Mouse (Mus musculus) midbrain, postnatal 0 days (tissue): Measurements from ENCODE around the gene Pacs2. TPM values are rescaled to one million over a fixed set of nuclear protein-coding genes. Genes with fewer than 3 reads are reported as not detected.

Source experiments
- ATAC-seq: fragments of 200-750 bp; cut with Nextera tagmentation; 2 replicates; pipeline ENCODE4 v1.8.0; 2017; ENCODE audit warnings: moderate number of reproducible peaks, mild to moderate bottlenecking, moderate TSS enrichment, moderate library complexity; ENCODE audit not compliant: low FRiP score
- DNase-seq: peaks from one replicate; pipeline ENCODE4 v3.0.0-alpha.2; 2015; ENCODE audit warnings: low spot score
- H3K27ac ChIP-seq: fragments of 300-500 bp; sonication (generic); 2 replicates; pipeline ENCODE4 v1.5.1; 2014; ENCODE audit warnings: low read depth, mild to moderate bottlenecking, low read length, mixed read lengths
- H3K27me3 ChIP-seq: fragments of 300-500 bp; sonication (generic); 2 replicates; pipeline ENCODE4 v1.6.1; 2014; ENCODE audit warnings: low read length, control low read depth, mixed read lengths; ENCODE audit not compliant: insufficient read depth
- H3K36me3 ChIP-seq: fragments of 300-500 bp; sonication (generic); 2 replicates; pipeline ENCODE4 v1.6.1; 2014; ENCODE audit warnings: low read length, control low read depth, mixed read lengths; ENCODE audit not compliant: insufficient read depth
- H3K4me1 ChIP-seq: fragments of 300-500 bp; sonication (generic); 2 replicates; pipeline ENCODE4 v1.6.1; 2014; ENCODE audit warnings: mild to moderate bottlenecking, control low read depth, antibody characterized with exemption, low read length, mixed read lengths; ENCODE audit not compliant: insufficient read depth
- H3K4me2 ChIP-seq: fragments of 300-500 bp; sonication (generic); 2 replicates; pipeline ENCODE4 v1.6.1; 2014; ENCODE audit warnings: low read depth, mild to moderate bottlenecking, low read length, mixed read lengths; ENCODE audit not compliant: poor library complexity, severe bottlenecking
- H3K4me3 ChIP-seq: fragments of 300-500 bp; sonication (generic); 2 replicates; pipeline ENCODE4 v1.5.1; 2014; ENCODE audit warnings: low read depth, mild to moderate bottlenecking, low read length, moderate library complexity
- H3K9ac ChIP-seq: fragments of 300-500 bp; sonication (generic); replicated peaks from 2 replicates; pipeline ENCODE4 v1.6.1; 2014; ENCODE audit warnings: mild to moderate bottlenecking, low read length, moderate library complexity, mixed read lengths; ENCODE audit not compliant: poor library complexity, severe bottlenecking
- H3K9me3 ChIP-seq: fragments of 300-500 bp; sonication (generic); 2 replicates; pipeline ENCODE4 v1.6.1; 2016; ENCODE audit warnings: low read length, control low read depth
- CTCF ChIP-seq: IDR thresholded peaks from 2 replicates; pipeline ENCODE4 v1.5.1; 2016; ENCODE audit warnings: antibody characterized with exemption, mild to moderate bottlenecking
- WGBS: fragments of 180-500 bp; shearing (Covaris S2); extraction: QIAGEN DNeasy Blood & Tissue Kit; methylation state at CpG from one replicate; pipeline ENCODE4 v1.1.7; 2014; 5-methylcytosine and 5-hydroxymethylcytosine counted together
- polyA plus RNA-seq: library from polyadenylated mRNA; unstranded; fragments of >200 nt; fragmentation: Nextera tagmentation; extraction: Ambion mirVana; gene quantifications from 2 replicates; pipeline ENCODE4 v1.2.1, GENCODE M21; 2015
- total RNA-seq: library from RNA; depleted of rRNA; stranded (reverse); fragments of >200 nt; gene quantifications from 2 replicates; pipeline ENCODE4 v1.2.3, GENCODE M21; 2014

Pacs2 gene
- total and polyA plus RNA-seq, 2 experiments from 2014 or later, result 25.8 to 162 TPM

DNA sequence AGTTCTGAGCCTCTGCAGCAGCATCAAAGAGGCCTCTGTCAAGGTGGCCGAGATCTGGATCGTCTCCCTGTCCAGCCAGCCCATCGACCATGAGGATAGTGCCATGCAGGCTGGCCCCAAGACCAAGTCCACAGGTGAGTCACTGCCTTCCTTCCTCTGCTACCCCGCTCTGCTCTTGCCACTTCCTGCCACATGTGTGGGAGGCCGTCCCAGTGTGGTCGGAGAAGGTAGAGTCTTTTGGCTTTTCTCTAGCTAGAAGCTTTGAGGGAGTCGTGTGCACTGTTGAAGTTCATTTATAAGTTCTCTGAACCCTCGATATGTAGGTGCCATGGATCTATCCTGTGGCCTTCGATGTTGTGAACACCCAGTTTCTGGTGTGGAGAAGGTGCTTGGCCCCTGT lies 35.5 kb downstream of the Pacs2 start:
- H3K9me3 ChIP-seq, result no peaks in the 10 kb centered on the region
- peaks cover 59% of the 10 kb centered on the region for H3K36me3 ChIP-seq
- H3K27ac ChIP-seq, result no peak overlapping the region
- DNase-seq (no peak), ATAC-seq (no peak)
- TF ChIP-seq CTCF, result no peak
- H3K27me3 ChIP-seq, result no peaks in the 10 kb centered on the region
- H3K4me3 ChIP-seq, result no peak overlapping the region
- H3K9ac ChIP-seq, result no peak overlapping the region
- H3K4me2 ChIP-seq, result no peak overlapping the region
- H3K4me1 ChIP-seq, result no peaks in the 10 kb centered on the region
- 92% methylated on average over 9 of the region's 9 CpGs for WGBS

GRCm38 (mm10) chr12:113050671-113051070 lies 36.4 kb downstream of the Pacs2 start:
- ATAC-seq (no peak), DNase-seq (no peak)
- no peak for TF ChIP-seq CTCF
- no peak overlapping the region for H3K9ac ChIP-seq
- H3K9me3 ChIP-seq, result no peaks in the 10 kb centered on the region
- peaks cover 63% of the 10 kb centered on the region for H3K36me3 ChIP-seq
- H3K4me3 ChIP-seq, result no peak overlapping the region
- WGBS, result 93% methylated on average over 12 of the region's 12 CpGs
- H3K27me3 ChIP-seq, result no peaks in the 10 kb centered on the region
- no peaks in the 10 kb centered on the region for H3K4me1 ChIP-seq
- H3K4me2 ChIP-seq, result no peak overlapping the region
- H3K27ac ChIP-seq, result no peak overlapping the region

GRCm38 (mm10) chr12:113051628-113052403 lies 37.5 kb downstream of the Pacs2 start:
- Histone ChIP-seq H3K4me2 (no peak overlapping the region), H3K36me3 (peaks cover 70% of the 10 kb centered on the region), H3K9me3 (no peaks in the 10 kb centered on the region), H3K4me3 (no peak overlapping the region), H3K9ac (no peak overlapping the region), H3K27ac (no peak overlapping the region), H3K27me3 (no peaks in the 10 kb centered on the region), H3K4me1 (no peaks in the 10 kb centered on the region)
- DNase-seq (no peak), ATAC-seq (no peak)
- peak; percentile 3; the same call in 1 of the 2 replicates for TF ChIP-seq CTCF
- WGBS, result 68% methylated on average over 9 of the region's 9 CpGs

DNA sequence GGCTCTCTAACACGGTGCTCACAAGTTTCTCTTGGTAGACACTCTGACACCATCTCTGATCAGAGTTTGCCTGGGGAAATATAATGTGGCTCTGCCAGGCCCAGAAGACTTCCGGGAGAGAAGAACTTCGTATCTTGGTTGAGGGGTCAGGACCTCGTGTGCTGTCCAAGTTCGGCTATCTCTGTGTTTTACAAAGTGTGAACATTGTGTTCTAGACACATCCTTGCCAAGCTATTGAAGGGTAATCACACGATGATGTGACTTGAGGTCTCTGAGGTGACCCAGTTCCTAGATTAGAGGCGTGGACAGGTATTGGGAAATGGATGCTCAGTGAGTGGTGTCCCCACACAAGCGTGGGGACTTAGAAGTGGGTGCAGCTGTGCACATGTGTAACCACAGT lies 41.8 kb downstream of the Pacs2 start:
- ATAC-seq (no peak), DNase-seq (no peak)
- WGBS, result 95% methylated on average over 8 of the region's 8 CpGs
- Histone ChIP-seq H3K27ac (no peak overlapping the region), H3K27me3 (no peaks in the 10 kb centered on the region), H3K4me3 (no peak overlapping the region), H3K9ac (no peak overlapping the region), H3K9me3 (no peaks in the 10 kb centered on the region), H3K4me2 (no peak overlapping the region), H3K4me1 (no peaks in the 10 kb centered on the region), H3K36me3 (peaks cover 76% of the 10 kb centered on the region)
- no peak for TF ChIP-seq CTCF

GRCm38 (mm10) chr12:113060178-113060577 lies 45.9 kb downstream of the Pacs2 start:
- TF ChIP-seq CTCF, result no peak
- ATAC-seq (no peak), DNase-seq (no peak)
- no peak overlapping the region for H3K4me3 ChIP-seq
- H3K4me1 ChIP-seq, result no peaks in the 10 kb centered on the region
- no peaks in the 10 kb centered on the region for H3K9me3 ChIP-seq
- H3K9ac ChIP-seq, result no peak overlapping the region
- H3K27me3 ChIP-seq, result no peaks in the 10 kb centered on the region
- WGBS, result 91% methylated on average over 5 of the region's 5 CpGs
- peaks cover 89% of the 10 kb centered on the region for H3K36me3 ChIP-seq
- H3K4me2 ChIP-seq, result no peak overlapping the region
- no peak overlapping the region for H3K27ac ChIP-seq

GRCm38 (mm10) chr12:113061606-113062005 lies 47.3 kb downstream of the Pacs2 start:
- Histone ChIP-seq H3K36me3 (peaks cover 89% of the 10 kb centered on the region), H3K9me3 (no peaks in the 10 kb centered on the region), H3K4me3 (no peak overlapping the region), H3K27me3 (no peaks in the 10 kb centered on the region), H3K4me2 (no peak overlapping the region), H3K4me1 (no peaks in the 10 kb centered on the region), H3K9ac (no peak overlapping the region), H3K27ac (no peak overlapping the region)
- ATAC-seq (no peak), DNase-seq (no peak)
- 91% methylated on average over 9 of the region's 9 CpGs for WGBS
- TF ChIP-seq CTCF, result no peak
